Mouse (Mus musculus) olfactory bulb, adult 2 months (tissue): Measurements from ENCODE around the gene Fkbp2. TPM values are rescaled to one million over a fixed set of nuclear protein-coding genes. Genes with fewer than 3 reads are reported as not detected.
"Not testable (repeated sequence)": the region's sequence is repeated elsewhere in the genome, so short reads cannot be mapped to it uniquely, and the experiment has no call there.

Experiments
- H3K27ac ChIP-seq: fragments of 200-500 bp; 2 replicates; pipeline ENCODE4 v1.5.1; 2012; ENCODE audit warnings: low read depth, low read length; ENCODE audit not compliant: insufficient read depth
- H3K4me1 ChIP-seq: fragments of 200-500 bp; 2 replicates; pipeline ENCODE4 v1.6.1; 2012; ENCODE audit warnings: low read length; ENCODE audit not compliant: control insufficient read depth, insufficient read depth
- H3K4me3 ChIP-seq: fragments of 200-500 bp; 2 replicates; pipeline ENCODE4 v1.5.1; 2012; ENCODE audit warnings: mild to moderate bottlenecking, low read depth, low read length, moderate library complexity; ENCODE audit not compliant: insufficient read depth
- CTCF ChIP-seq: fragments of 200-500 bp; IDR thresholded peaks from 2 replicates; pipeline ENCODE4 v1.5.1; 2012; ENCODE audit warnings: low read depth, mild to moderate bottlenecking, low read length, moderate library complexity; ENCODE audit not compliant: insufficient read depth
- POLR2A ChIP-seq: fragments of 200-500 bp; IDR thresholded peaks from 2 replicates; pipeline ENCODE4 v1.6.1; 2012; ENCODE audit warnings: mild to moderate bottlenecking, low read depth, low read length, moderate library complexity; ENCODE audit not compliant: insufficient read depth
- WGBS: fragments of 180-500 bp; shearing (Covaris S2); methylation state at CpG from one replicate; pipeline ENCODE4 v1.1.7; 2018; 5-methylcytosine and 5-hydroxymethylcytosine counted together
- polyA plus RNA-seq: library from polyadenylated mRNA; stranded (reverse); fragments of >200 nt; gene quantifications from 2 replicates; pipeline ENCODE4 v1.2.4, GENCODE M21; 2012; ENCODE audit warnings: low replicate concordance; ENCODE audit not compliant: missing spikeins, insufficient read depth, insufficient read length

The Fkbp2 gene
- polyA plus RNA-seq, 1 experiment, result not detected

- 0 out of 2 replicates have a peak, but pooled peaks have one; percentile 15 for TF ChIP-seq CTCF
- no peak for TF ChIP-seq POLR2A
- Histone ChIP-seq H3K27ac (0 out of 2 replicates have a peak within 1 kb of the TSS, but pooled peaks have one; percentile 2), H3K4me1 (peaks cover 32% of the 10 kb centered on the region), H3K4me3 (peak within 1 kb of the TSS; percentile 66)
- under 1% methylated on average over 37 of the region's 37 CpGs for WGBS
Observed at GRCm38 (mm10) chr19:6992011-6992858, 11.9 kb upstream of the Fkbp2 start, which contains the start of gene Dnajc4. Dnajc4 (minus strand) TSS chr19:6992572.

DNA sequence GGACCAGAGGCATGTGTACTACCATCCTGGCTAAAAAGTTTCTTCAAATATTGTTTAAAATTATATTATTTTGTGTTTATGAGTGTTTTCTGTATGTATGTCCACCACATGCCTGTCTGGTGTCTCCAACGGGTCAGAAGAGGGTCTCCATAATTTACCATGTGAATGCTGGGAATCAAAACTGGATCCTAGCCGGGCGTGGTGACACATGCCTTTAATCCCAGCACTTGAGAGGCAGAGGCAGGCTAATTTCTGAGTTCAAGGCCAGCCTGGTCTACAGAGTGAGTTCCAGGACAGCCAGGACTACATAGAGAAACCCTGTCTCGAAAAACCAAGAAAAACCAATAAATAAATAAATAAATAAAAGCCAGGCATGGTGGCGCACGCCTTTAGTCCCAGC is 10.9 kb upstream of the Fkbp2 start:
- WGBS, result 93% methylated on average over 6 of the region's 6 CpGs
- not testable (repeated sequence) for H3K4me3 ChIP-seq, H3K27ac ChIP-seq
- H3K4me1 ChIP-seq, result peaks cover 31% of the 10 kb centered on the region

DNA sequence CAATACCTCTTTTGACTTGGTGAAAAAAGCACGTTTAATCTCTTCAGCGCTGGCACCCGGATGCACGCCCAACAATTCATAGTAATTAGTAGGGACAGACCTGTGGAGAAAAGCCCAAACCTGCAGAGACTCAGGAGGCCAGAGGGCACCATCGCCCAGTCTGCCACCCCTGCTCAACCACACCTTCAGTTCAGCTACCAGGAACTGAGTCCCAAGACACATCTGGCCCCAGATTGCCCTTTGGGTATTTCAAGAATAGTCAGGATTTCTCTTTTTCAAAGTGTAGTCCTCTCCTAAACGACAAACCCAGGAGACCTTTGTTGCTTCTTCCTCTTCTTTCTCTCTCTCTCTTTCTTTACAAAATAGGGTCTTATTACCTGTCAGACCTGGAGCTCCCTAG is 10.4 kb upstream of the Fkbp2 start:
- peaks cover 34% of the 10 kb centered on the region for H3K4me1 ChIP-seq
- 89% methylated on average over 6 of the region's 6 CpGs for WGBS
- TF ChIP-seq CTCF, result no peak
- TF ChIP-seq POLR2A, result no peak
- no peak overlapping the region for H3K27ac ChIP-seq
- H3K4me3 ChIP-seq, result no peak overlapping the region

GRCm38 (mm10) chr19:6989251-6989650 is 8.9 kb upstream of the Fkbp2 start:
- TF ChIP-seq POLR2A, result no peak
- no peak for TF ChIP-seq CTCF
- H3K4me1 ChIP-seq, result peaks cover 21% of the 10 kb centered on the region
- H3K4me3 ChIP-seq, result no peak overlapping the region
- WGBS, result 90% methylated on average over 8 of the region's 8 CpGs
- H3K27ac ChIP-seq, result no peak overlapping the region

GRCm38 (mm10) chr19:6987904-6988285 is 7.6 kb upstream of the Fkbp2 start:
- H3K4me1 ChIP-seq, result peaks cover 16% of the 10 kb centered on the region
- WGBS, result 2% methylated on average over 8 of the region's 8 CpGs
- peak overlapping the region; percentile 74 for H3K4me3 ChIP-seq
- peak overlapping the region; percentile 61 for H3K27ac ChIP-seq
- no peak for TF ChIP-seq CTCF
- no peak for TF ChIP-seq POLR2A

DNA sequence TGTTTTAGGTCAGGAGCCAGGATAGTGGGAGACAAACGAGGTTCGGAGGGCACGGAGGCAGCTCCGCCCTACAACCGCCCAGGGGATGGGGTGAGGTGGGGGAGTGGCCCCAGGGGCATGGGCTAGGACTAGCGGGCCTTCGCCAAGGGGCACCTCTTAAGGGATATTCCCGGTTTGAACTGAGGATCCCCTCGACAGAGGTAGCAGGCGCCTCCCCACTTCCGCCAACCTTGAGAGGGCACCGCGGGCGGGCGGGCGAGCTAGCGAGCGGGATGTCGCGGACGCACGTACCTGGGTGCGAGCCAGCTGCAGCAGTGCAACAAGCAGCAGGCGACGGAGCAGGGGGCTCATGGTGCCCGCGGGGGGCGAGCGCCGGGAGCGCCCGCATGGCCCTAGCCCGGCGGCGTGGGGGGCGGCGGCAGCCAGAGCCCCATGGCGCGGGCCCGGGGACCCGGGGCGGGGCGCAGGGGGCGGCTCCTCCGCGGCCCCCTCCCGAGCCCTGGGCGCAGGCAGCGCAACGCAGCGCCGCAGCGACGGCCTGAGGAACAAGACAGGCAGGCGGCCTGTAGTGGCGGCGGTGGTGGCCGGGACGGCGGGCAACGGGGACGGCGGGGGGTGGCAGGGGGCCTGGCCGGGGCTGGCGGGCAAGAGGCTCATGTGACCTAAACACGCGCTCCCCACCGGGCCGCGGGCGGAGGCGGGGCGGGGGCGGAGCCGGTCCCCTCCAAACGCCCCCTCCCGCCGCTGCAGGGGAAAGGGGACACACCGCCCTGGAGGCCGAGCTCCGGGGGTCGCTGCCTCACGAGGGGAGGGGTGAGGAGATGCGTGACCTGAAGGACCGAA is 7.0 kb upstream of the Fkbp2 start, which contains the start of gene Vegfb:
TSS of gene Vegfb (minus strand) at position 591 of the 843 bp plus-strand sequence.
- TF ChIP-seq POLR2A (no peak), CTCF (no peak)
- WGBS, result under 1% methylated on average over 82 of the region's 85 CpGs

GRCm38 (mm10) chr19:6985951-6986708 is 5.8 kb upstream of the Fkbp2 start:
- H3K4me1 ChIP-seq, result peaks cover 13% of the 10 kb centered on the region
- TF ChIP-seq CTCF, result no peak
- TF ChIP-seq POLR2A, result no peak
- WGBS, result 77% methylated on average over 10 of the region's 10 CpGs
- H3K27ac ChIP-seq, result peak overlapping the region; percentile 55; the same call in 1 of the 2 replicates
- no peak overlapping the region for H3K4me3 ChIP-seq

More for the DNA sequence above, 7.0 kb upstream of the Fkbp2 start, which contains the start of gene Vegfb:
- Histone ChIP-seq H3K4me1 (peaks cover 13% of the 10 kb centered on the region), H3K27ac (peak within 1 kb of the TSS; percentile 61), H3K4me3 (peak within 1 kb of the TSS; percentile 74)

GRCm38 (mm10) chr19:6985300-6985699 is 5.0 kb upstream of the Fkbp2 start:
- WGBS, result 92% methylated on average over 19 of the region's 19 CpGs
- TF ChIP-seq CTCF (no peak), POLR2A (no peak)

GRCm38 (mm10) chr19:6983621-6984020 is 3.3 kb upstream of the Fkbp2 start:
- H3K4me3 ChIP-seq, result no peak overlapping the region
- TF ChIP-seq CTCF, result no peak
- no peak for TF ChIP-seq POLR2A
- H3K27ac ChIP-seq, result no peak overlapping the region
- H3K4me1 ChIP-seq, result peaks cover 20% of the 10 kb centered on the region
- WGBS, result 45% methylated on average over 5 of the region's 5 CpGs

More at GRCm38 (mm10) chr19:6985300-6985699, 5.0 kb upstream of the Fkbp2 start:
- H3K27ac ChIP-seq, result no peak overlapping the region
- peaks cover 13% of the 10 kb centered on the region for H3K4me1 ChIP-seq
- no peak overlapping the region for H3K4me3 ChIP-seq
